Mouse (Mus musculus): ENCODE results near the gene Ppa1. TPM values are rescaled to one million over a fixed set of nuclear protein-coding genes. Genes with fewer than 3 reads are reported as not detected.

The Ppa1 gene
- polyA plus RNA-seq, 1 experiment from 2014 or later, result 362 TPM

DNA sequence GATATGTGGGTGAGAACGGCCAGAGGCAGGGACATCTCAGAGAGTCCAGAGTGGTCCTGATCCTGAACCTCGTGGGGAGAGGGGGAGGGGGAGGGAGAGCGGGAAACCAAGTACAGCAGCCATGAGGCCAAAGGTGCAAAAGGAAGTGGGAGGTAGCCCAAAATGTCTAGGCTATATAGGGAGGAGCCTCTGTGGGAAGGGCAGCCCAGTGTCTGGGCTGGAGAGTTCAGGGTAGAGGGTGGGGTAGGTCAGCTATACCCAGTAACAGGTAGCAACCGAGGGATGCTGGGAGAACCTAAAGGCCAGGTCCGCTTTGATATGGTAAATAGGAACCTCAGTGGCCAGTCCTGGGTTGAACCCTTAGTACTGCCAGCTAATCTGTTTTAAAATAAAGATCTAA, 23.6 kb upstream of the Ppa1 start:
- WGBS, result 34% methylated on average over 5 of the region's 5 CpGs
- peak overlapping the region; percentile 58 for H3K4me3 ChIP-seq
- H3K4me1 ChIP-seq, result peaks cover 24% of the 10 kb centered on the region
- H3K9me3 ChIP-seq (replicated peaks), result no peaks in the 10 kb centered on the region
- no peak overlapping the region for H3K27ac ChIP-seq (replicated peaks)
- H3K27me3 ChIP-seq (ENCODE audit: low read depth, poor library complexity, severe bottlenecking), result peaks cover 51% of the 10 kb centered on the region
- no peaks in the 10 kb centered on the region for H3K36me3 ChIP-seq
- DNase-seq (ENCODE audit: low spot score), result no peak

DNA sequence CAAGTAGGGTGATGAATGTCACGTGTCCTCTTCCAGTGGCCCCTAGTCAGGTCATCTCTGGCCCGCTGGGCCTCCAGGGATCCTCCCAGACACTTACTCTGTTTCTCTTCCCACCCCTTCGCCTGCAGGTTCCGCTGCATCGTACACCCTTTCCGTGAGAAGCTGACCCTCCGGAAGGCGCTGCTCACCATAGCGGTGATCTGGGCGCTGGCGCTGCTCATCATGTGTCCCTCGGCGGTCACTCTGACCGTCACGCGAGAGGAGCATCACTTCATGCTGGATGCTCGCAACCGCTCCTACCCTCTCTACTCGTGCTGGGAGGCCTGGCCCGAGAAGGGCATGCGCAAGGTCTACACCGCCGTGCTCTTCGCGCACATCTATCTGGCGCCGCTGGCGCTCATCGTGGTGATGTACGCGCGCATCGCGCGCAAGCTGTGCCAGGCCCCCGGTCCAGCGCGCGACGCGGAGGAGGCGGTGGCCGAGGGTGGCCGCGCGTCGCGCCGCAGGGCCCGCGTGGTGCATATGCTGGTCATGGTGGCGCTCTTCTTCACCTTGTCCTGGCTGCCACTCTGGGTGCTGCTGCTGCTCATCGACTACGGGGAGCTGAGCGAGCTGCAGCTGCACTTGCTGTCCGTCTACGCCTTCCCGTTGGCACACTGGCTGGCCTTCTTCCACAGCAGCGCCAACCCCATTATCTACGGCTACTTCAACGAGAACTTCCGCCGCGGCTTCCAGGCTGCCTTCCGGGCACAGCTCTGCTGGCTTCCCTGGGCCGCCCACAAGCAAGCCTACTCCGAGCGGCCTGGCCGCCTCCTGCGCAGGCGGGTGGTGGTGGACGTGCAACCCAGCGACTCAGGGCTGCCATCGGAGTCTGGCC, 22.7 kb upstream of the Ppa1 start:
- Histone ChIP-seq H3K4me1 (peaks cover 24% of the 10 kb centered on the region), H3K27ac (replicated peaks) (peak overlapping the region; percentile 71), H3K9me3 (replicated peaks) (no peaks in the 10 kb centered on the region), H3K36me3 (no peaks in the 10 kb centered on the region), H3K4me3 (peak overlapping the region; percentile 58), H3K27me3 (ENCODE audit: low read depth, poor library complexity, severe bottlenecking) (peaks cover 51% of the 10 kb centered on the region)
- 3% methylated on average over 74 of the region's 74 CpGs for WGBS
- DNase-seq (ENCODE audit: low spot score), result peak; percentile 46

DNA sequence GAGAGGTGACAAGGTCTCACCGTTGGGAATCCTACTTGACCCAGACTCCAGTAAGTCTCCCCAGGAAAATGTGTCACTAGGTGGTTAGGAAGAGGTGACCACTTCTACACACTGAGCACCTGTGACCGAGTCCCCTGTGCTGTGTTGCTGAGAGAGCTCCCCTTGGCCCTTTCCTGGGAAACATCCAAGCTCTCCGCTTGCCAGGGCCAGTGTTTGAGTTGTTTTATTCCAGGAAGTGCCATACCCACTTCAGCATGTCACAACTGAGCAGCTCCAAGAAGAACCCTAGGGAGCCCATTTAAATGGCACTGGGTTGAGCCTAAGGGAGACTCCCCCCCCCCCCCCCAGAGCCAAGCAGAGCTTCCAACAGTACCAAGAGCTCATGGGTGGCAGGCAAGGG, 21.8 kb upstream of the Ppa1 start:
- no peaks in the 10 kb centered on the region for H3K9me3 ChIP-seq (replicated peaks)
- DNase-seq (ENCODE audit: low spot score), result no peak
- no peaks in the 10 kb centered on the region for H3K36me3 ChIP-seq
- H3K27ac ChIP-seq (replicated peaks), result no peak overlapping the region
- H3K4me3 ChIP-seq, result no peak overlapping the region
- H3K27me3 ChIP-seq (ENCODE audit: low read depth, poor library complexity, severe bottlenecking), result peaks cover 51% of the 10 kb centered on the region
- H3K4me1 ChIP-seq, result peaks cover 24% of the 10 kb centered on the region
- 82% methylated on average over 3 of the region's 3 CpGs for WGBS

DNA sequence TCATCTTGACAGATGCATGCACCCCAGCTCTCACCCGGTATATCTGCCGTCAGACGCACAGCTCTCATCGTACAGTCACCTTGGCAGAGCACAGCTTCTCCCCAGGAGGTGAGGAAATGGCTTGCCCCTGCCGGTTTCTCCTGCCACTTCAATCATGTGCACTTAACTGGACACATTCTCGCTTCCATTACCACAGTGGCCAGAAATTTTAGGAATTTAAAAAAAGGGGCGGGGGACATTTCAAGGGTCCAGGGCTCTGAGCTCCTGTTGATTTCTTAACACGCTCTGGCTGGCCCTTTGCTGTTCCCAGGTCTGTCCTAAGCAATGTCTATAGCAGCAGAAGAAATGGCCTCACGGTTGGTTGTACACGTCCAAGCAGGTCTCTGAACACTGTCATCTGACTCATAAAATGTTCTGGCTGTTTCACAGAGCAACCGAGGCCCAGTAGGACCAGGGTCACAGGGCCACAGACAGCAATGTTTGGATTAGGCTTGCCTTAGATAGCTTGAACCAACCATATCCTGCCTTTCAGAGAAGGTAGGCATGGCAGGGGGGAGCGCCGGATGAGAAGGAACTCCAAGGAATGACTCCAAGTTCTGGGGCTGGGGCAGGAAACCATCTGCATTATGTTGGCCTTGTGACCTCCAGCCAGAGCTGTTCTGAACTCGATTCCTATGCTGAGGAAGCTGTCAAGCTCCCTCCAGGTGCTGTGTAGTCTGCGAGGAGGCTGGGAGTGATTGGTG, 21.0 kb upstream of the Ppa1 start:
- Histone ChIP-seq H3K27ac (replicated peaks) (no peak overlapping the region), H3K4me1 (peaks cover 24% of the 10 kb centered on the region), H3K4me3 (no peak overlapping the region), H3K27me3 (ENCODE audit: low read depth, poor library complexity, severe bottlenecking) (peaks cover 51% of the 10 kb centered on the region), H3K9me3 (replicated peaks) (no peaks in the 10 kb centered on the region), H3K36me3 (no peaks in the 10 kb centered on the region)
- WGBS, result 71% methylated on average over 15 of the region's 15 CpGs
- no peak for DNase-seq (ENCODE audit: low spot score)

DNA sequence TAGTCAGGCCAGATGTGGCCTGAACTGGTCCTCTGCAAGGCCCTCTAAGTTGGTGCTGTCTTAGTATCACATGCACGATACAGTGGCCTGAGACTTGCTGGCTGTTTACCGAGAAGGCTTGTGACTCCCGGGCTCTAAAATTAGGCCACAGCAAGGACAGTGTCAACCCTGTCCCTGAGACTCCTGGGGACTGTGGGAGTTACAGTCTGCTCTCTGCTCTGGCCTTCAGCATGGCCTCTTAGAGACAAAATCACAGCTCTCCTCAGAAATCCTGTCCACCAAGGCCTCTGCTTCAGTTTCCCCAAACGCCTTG, 20.5 kb upstream of the Ppa1 start:
- WGBS, result 75% methylated on average over 4 of the region's 4 CpGs
- Histone ChIP-seq H3K4me3 (no peak overlapping the region), H3K36me3 (no peaks in the 10 kb centered on the region), H3K27me3 (ENCODE audit: low read depth, poor library complexity, severe bottlenecking) (peaks cover 51% of the 10 kb centered on the region), H3K4me1 (peaks cover 24% of the 10 kb centered on the region), H3K9me3 (replicated peaks) (no peaks in the 10 kb centered on the region), H3K27ac (replicated peaks) (no peak overlapping the region)
- DNase-seq (ENCODE audit: low spot score), result no peak

DNA sequence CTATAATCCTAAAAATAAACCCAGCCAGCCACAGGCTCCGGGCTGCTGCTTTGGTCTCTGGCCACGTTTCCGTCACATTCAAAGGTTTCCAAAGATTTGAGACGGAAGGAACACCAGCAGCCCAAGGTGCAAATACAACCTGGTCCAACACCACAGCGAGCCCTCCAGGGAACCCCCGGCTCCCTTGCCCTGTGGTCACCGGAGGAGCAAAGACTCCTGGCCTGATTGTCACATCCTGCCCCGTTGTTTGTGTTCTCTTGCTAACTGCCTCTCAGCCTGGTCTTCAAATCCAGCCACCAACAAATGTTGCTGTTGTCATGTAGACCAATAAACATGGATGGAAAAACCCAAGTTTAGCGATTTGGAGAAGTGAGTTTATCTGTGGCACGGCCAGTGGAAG, 15.9 kb upstream of the Ppa1 start:
- Histone ChIP-seq H3K27ac (replicated peaks) (no peak overlapping the region), H3K36me3 (no peaks in the 10 kb centered on the region), H3K4me1 (peaks cover 4% of the 10 kb centered on the region; the same call in 1 of the 2 replicates), H3K4me3 (no peak overlapping the region), H3K27me3 (ENCODE audit: low read depth, poor library complexity, severe bottlenecking) (peaks cover 6% of the 10 kb centered on the region), H3K9me3 (replicated peaks) (0 out of 2 replicates have a peak, but pooled peaks cover 4% of the 10 kb centered on the region)
- WGBS, result 85% methylated on average over 10 of the region's 10 CpGs
- no peak for DNase-seq (ENCODE audit: low spot score)

DNA sequence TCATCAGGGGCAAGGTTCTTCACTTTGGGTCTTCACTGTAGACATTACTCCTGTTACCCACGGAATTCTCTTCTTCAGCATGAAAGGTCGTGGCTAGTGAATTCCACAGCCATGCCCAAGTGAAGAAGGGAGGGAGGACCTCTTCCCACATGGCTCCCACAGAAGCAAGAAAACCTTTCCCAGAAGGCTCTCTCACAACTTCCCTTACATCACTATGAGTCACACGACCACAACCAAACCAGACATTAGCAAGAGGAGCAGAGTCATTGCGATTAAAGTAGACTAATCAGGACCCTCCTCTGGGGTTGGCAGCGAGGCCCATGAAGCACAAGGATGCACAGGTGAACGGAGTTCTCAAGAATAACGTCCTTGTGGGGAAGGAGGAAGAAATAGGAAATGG, 11.3 kb upstream of the Ppa1 start:
- DNase-seq (ENCODE audit: low spot score), result no peak
- H3K9me3 ChIP-seq (replicated peaks), result 0 out of 2 replicates have a peak, but pooled peaks cover 4% of the 10 kb centered on the region
- 79% methylated on average over 7 of the region's 7 CpGs for WGBS
- no peak overlapping the region for H3K4me3 ChIP-seq
- no peaks in the 10 kb centered on the region for H3K27me3 ChIP-seq (ENCODE audit: low read depth, poor library complexity, severe bottlenecking)
- no peaks in the 10 kb centered on the region for H3K36me3 ChIP-seq
- H3K4me1 ChIP-seq, result no peaks in the 10 kb centered on the region
- no peak overlapping the region for H3K27ac ChIP-seq (replicated peaks)

DNA sequence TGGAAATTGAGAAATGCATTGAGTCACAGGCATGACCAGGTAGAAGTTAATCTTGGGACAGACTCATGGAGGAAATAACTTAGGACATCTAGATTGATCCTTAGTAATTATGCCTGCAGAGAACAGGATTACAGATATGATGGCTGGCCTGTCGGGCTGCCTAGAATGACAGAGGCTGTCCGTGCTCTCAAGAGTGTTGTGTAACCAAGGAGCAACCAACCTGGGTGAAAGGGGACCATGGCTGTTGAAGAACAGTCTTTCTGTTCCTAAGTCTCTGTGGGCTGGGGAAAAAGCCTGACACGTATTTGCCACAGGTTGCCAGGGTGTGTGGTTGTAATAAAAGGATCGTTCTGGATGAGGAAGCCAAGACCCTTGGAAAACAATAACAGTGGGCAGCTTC, 8.0 kb upstream of the Ppa1 start:
- Histone ChIP-seq H3K36me3 (no peaks in the 10 kb centered on the region), H3K4me3 (no peak overlapping the region), H3K9me3 (replicated peaks) (0 out of 2 replicates have a peak, but pooled peaks cover 4% of the 10 kb centered on the region), H3K27ac (replicated peaks) (no peak overlapping the region), H3K4me1 (no peaks in the 10 kb centered on the region), H3K27me3 (ENCODE audit: low read depth, poor library complexity, severe bottlenecking) (no peaks in the 10 kb centered on the region)
- 78% methylated on average over 4 of the region's 4 CpGs for WGBS
- no peak for DNase-seq (ENCODE audit: low spot score)

DNA sequence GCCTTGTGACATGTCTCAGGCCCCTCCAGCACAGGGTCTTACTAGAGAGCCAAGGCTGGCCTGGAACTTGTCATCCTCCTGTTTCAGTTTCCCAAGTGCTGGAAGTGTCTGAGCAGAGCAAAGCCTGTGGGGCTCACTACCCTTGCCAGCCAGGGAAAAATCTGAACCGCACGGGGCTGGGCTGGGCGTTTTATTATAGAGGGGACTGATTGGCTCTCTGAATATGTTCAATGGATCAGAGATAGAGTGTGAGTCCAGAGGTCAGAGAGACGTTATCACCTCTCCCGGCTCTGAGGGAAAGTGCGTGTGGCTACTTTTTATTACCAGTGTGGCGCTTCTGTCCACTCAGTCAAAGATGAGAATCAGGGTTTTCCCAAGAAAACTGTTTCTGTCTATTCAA, 1.8 kb upstream of the Ppa1 start:
- Histone ChIP-seq H3K36me3 (peaks cover 12% of the 10 kb centered on the region), H3K4me1 (peaks cover 24% of the 10 kb centered on the region), H3K27me3 (ENCODE audit: low read depth, poor library complexity, severe bottlenecking) (no peaks in the 10 kb centered on the region), H3K4me3 (no peak overlapping the region), H3K9me3 (replicated peaks) (no peaks in the 10 kb centered on the region), H3K27ac (replicated peaks) (no peak overlapping the region)
- DNase-seq (ENCODE audit: low spot score), result no peak
- WGBS, result 75% methylated on average over 7 of the region's 7 CpGs

DNA sequence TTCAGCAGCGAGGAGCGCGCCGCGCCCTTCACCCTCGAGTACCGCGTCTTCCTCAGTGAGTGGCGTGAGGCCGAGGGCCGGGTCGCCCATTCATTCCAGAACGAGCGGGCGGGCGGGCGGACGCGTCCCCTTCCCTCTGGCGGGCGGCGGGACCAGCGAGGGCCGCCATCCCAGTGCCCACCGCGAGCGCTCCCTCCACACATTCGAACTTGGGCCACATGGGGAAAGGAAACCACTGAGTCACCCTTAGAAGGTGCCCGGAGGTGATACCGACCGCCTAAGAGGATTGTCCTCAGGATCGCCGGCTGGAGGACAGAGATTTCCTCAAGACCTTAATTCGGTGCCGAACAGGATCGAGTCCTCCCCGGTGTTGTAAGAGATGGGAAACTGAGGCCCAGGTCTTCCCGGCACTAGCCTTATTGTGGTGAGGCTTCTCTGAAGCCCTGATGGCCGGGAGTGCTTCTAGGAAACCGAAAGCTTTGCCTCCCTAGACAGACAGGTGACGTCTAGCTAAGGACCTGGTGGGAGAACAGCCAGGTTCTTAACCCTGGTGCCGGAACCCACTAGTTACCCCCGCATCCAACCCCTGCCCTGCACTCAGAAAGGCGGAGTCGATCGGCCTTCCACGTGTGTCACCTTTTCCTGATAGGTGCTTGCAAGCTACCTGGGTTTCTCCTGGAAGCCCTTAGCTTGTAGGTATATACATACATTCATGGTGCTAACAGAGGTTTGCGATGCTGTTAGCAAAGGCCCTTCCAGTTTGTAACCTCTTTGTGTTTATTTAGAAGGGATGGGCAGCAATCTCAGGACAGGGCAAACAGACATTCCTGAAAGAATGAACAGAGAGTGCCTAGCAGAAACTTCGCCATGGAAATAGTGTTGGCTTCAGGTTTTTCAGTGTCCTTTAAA, 639 bp downstream of the Ppa1 start:
- Histone ChIP-seq H3K36me3 (peaks cover 36% of the 10 kb centered on the region), H3K27ac (replicated peaks) (peak overlapping the region; percentile 93), H3K9me3 (replicated peaks) (no peaks in the 10 kb centered on the region), H3K27me3 (ENCODE audit: low read depth, poor library complexity, severe bottlenecking) (no peaks in the 10 kb centered on the region), H3K4me3 (peak overlapping the region; percentile 92), H3K4me1 (peaks cover 24% of the 10 kb centered on the region)
- WGBS, result 2% methylated on average over 48 of the region's 49 CpGs
- DNase-seq (ENCODE audit: low spot score), result no peak

DNA sequence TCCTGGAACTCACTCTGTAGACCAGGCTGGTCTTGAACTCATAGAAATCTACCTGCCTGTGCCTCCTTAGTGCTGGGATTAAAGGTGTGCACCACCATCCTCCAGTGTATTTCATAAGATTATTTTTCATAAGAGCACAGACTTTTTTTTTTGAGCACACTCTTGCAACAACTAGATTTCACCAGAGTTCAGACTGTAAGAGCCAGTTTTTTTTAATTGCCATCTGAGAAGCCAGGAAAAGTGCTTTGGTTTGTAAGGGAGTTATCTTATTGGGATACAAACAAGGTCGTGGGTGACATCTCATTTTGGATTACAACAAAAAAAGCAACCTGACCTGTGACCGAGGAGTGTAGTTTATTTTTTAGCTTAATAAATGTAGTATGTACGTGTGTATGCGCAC, 5.8 kb downstream of the Ppa1 start:
- 92% methylated on average over 4 of the region's 4 CpGs for WGBS
- Histone ChIP-seq H3K9me3 (replicated peaks) (no peaks in the 10 kb centered on the region), H3K27me3 (ENCODE audit: low read depth, poor library complexity, severe bottlenecking) (no peaks in the 10 kb centered on the region), H3K36me3 (peaks cover 70% of the 10 kb centered on the region), H3K4me1 (peaks cover 11% of the 10 kb centered on the region), H3K4me3 (no peak overlapping the region), H3K27ac (replicated peaks) (no peak overlapping the region)
- DNase-seq (ENCODE audit: low spot score), result no peak

DNA sequence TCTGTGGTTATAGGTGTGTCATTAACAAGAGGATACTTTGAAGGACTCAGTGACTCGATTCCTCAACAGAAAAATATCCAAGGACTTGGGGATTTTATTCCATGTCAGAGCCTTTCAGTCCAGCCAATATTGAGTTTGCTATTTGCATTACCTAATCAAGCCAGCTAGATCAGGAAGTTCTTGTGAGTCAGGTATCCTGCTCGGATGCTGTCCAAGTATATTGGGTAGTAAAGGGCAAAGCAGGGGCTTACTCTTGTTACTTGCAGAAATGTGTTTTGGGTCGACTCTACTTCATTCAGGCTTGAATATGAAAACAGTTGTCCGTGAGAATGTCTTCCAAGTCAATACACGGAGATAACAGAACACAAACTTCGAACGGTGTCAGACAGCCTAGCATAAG, 6.3 kb downstream of the Ppa1 start:
- Histone ChIP-seq H3K27ac (replicated peaks) (no peak overlapping the region), H3K36me3 (peaks cover 76% of the 10 kb centered on the region), H3K27me3 (ENCODE audit: low read depth, poor library complexity, severe bottlenecking) (no peaks in the 10 kb centered on the region), H3K4me3 (no peak overlapping the region), H3K4me1 (peaks cover 6% of the 10 kb centered on the region; the same call in 1 of the 2 replicates), H3K9me3 (replicated peaks) (no peaks in the 10 kb centered on the region)
- WGBS, result 95% methylated on average over 7 of the region's 7 CpGs
- no peak for DNase-seq (ENCODE audit: low spot score)
